ENCODE assay signal across 30 mouse cellular contexts in the genomic region with DNA sequence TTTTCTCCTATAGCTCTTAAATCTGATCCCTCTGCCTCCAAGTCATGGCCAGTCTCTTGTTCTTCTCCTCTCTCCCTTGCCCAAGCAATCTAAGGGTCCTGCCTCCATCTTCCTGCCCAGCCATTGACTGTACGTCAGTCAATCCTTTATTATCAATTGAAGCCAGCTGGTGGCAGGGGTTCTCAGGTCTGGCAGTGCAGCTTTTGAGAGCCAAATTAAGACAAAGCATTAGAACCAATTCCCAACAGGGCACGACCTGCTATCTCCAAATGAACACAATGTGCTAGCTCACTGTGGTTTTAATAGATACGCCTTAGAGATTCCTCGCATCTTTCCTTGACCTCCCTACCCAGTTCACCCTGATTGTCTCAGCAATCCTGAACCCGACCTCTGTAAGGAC.
A peak's percentile ranks its signal among the peaks of the same experiment; 100 is the strongest.
DNase-seq lines count a peak whose midpoint lies in the region; ATAC-seq and TF ChIP-seq lines count a peak whose summit lies in the region.
"Had no signal": no experiment of that assay in that cellular context is flagged by ENCODE, and none has a peak within 500 bp of the region (broad histone marks: within the 10 kb centered on the region; RNA-seq: fewer than 3 reads in every experiment).

No protein-coding gene starts in this region.

- intact Hi-C loops in gastrocnemius, adult 2 months (cut with DNase I) = no loop called here

- 0 out of 2 replicates have a peak overlapping the region, but pooled peaks have one; percentile 8 for H3K27ac ChIP-seq in gastrocnemius, adult 2 months
- peak overlapping the region; percentile 57; the same call in 1 of the 2 replicates for H3K27ac ChIP-seq in liver, postnatal 0 days (ENCODE audit: low read depth)
- peak overlapping the region; percentile 62 for H3K27ac ChIP-seq in brown adipose tissue, adult 24 weeks (replicated peaks; ENCODE audit: low read depth, low read length)
- peak overlapping the region; percentile 3; the same call in 1 of the 2 replicates for H3K27ac ChIP-seq in small intestine, adult 2 months (ENCODE audit: insufficient read depth, low read depth, low read length)
- H3K27ac ChIP-seq: hindbrain, embryonic 12.5 days; left cerebral cortex, adult 2 months; limb, embryonic 12.5 days; liver, embryonic 15.5 days; lung, embryonic 15.5 days; midbrain, embryonic 13.5 days; neural tube, embryonic 13.5 days; stomach, embryonic 15.5 days had no signal

- no peak overlapping the region for H3K9ac ChIP-seq in liver, postnatal 0 days (replicated peaks)
- H3K9ac ChIP-seq: hindbrain, embryonic 12.5 days; limb, embryonic 12.5 days; liver, embryonic 15.5 days; lung, embryonic 15.5 days; midbrain, embryonic 13.5 days; neural tube, embryonic 13.5 days; stomach, embryonic 15.5 days had no signal

- H3K9me3 ChIP-seq in liver, postnatal 0 days (ENCODE audit: low read length) = no peaks in the 10 kb centered on the region
- H3K9me3 ChIP-seq: hindbrain, embryonic 12.5 days; limb, embryonic 12.5 days; liver, embryonic 15.5 days; lung, embryonic 15.5 days; midbrain, embryonic 13.5 days; neural tube, embryonic 13.5 days; stomach, embryonic 15.5 days had no signal

- no peak for DNase-seq in gastrocnemius, adult 2 months
- DNase-seq in gastrocnemius, adult 8-10 months (ENCODE audit: low spot score in 2 of 2) = no peak
- DNase-seq in liver, postnatal 0 days = no peak
- no peak for DNase-seq in liver
- DNase-seq in thymus, postnatal 10 days (ENCODE audit: low spot score in 2 of 2) = no peak
- DNase-seq: adrenal gland, postnatal 25 days; cerebellum, adult 8-10 months; cerebellum, postnatal 25 days; gastrocnemius, postnatal 36 days; heart, postnatal 36 days; kidney, postnatal 4 days; right cerebral cortex, postnatal 4 days; thymus, adult 2 months; thymus, postnatal 4 days had no signal

- H3K4me2 ChIP-seq in liver, postnatal 0 days (ENCODE audit: low read depth, low read length) = no peak overlapping the region
- H3K4me2 ChIP-seq: heart, embryonic 11.5 days; hindbrain, embryonic 12.5 days; limb, embryonic 12.5 days; liver, embryonic 15.5 days; lung, embryonic 15.5 days; midbrain, embryonic 13.5 days; neural tube, embryonic 13.5 days; stomach, embryonic 15.5 days had no signal

- 39% methylated on average over 5 of the region's 5 CpGs for WGBS in liver, postnatal 0 days (ENCODE audit: insufficient replicate concordance)
- WGBS in small intestine, adult 2 months = 81% methylated on average over 5 of the region's 5 CpGs

- H3K36me3 ChIP-seq in liver, postnatal 0 days (replicated peaks; ENCODE audit: insufficient read depth, low read length) = no peaks in the 10 kb centered on the region
- no peaks in the 10 kb centered on the region for H3K36me3 ChIP-seq in small intestine, adult 2 months (ENCODE audit: control insufficient read depth, insufficient read depth, low read length)
- H3K36me3 ChIP-seq: hindbrain, embryonic 12.5 days; limb, embryonic 12.5 days; liver, embryonic 15.5 days; lung, embryonic 15.5 days; midbrain, embryonic 13.5 days; neural tube, embryonic 13.5 days; stomach, embryonic 15.5 days had no signal

- peak; percentile 33; the same call in 1 of the 2 replicates for ATAC-seq in liver, postnatal 0 days
- ATAC-seq in activated CD4-positive, CD25-positive, alpha-beta regulatory T cell, adult 4 months = no peak
- ATAC-seq: forebrain, embryonic 14.5 days; intestine, postnatal 0 days; midbrain, embryonic 13.5 days; Patski had no signal

- no peak overlapping the region for H3K4me3 ChIP-seq in gastrocnemius, adult 2 months
- no peak overlapping the region for H3K4me3 ChIP-seq in liver, postnatal 0 days (ENCODE audit: low read depth, low read length)
- H3K4me3 ChIP-seq in brown adipose tissue, adult 24 weeks (ENCODE audit: insufficient read depth, low read depth, low read length) = no peak overlapping the region
- no peak overlapping the region for H3K4me3 ChIP-seq in small intestine, adult 2 months (ENCODE audit: low read depth, low read length)
- H3K4me3 ChIP-seq: hindbrain, embryonic 12.5 days; left cerebral cortex, adult 2 months; limb, embryonic 12.5 days; liver, embryonic 15.5 days; lung, embryonic 15.5 days; megakaryocyte, embryonic 14.5 days; midbrain, embryonic 13.5 days; neural tube, embryonic 13.5 days; stomach, embryonic 15.5 days had no signal

- peaks cover 5% of the 10 kb centered on the region; the same call in 1 of the 2 replicates for H3K4me1 ChIP-seq in liver, postnatal 0 days (ENCODE audit: insufficient read depth)
- H3K4me1 ChIP-seq in brown adipose tissue, adult 24 weeks (ENCODE audit: control insufficient read depth, insufficient read depth, insufficient read length, low read length) = no peaks in the 10 kb centered on the region
- peaks cover 10% of the 10 kb centered on the region for H3K4me1 ChIP-seq in small intestine, adult 2 months (ENCODE audit: control insufficient read depth, insufficient read depth, insufficient read length, low read length)
- H3K4me1 ChIP-seq: hindbrain, embryonic 12.5 days; lung, embryonic 15.5 days; midbrain, embryonic 13.5 days; neural tube, embryonic 13.5 days; stomach, embryonic 15.5 days had no signal

- no peak for TF ChIP-seq EP300 in liver, postnatal 0 days (IDR thresholded peaks at IDR 0.05; ENCODE audit: low read depth)

- no peak for TF ChIP-seq CTCF in gastrocnemius, adult 2 months (IDR thresholded peaks at IDR 0.05)
- no peak for TF ChIP-seq CTCF in liver, postnatal 0 days (IDR thresholded peaks at IDR 0.05; ENCODE audit: low read depth)
- no peak for TF ChIP-seq CTCF in small intestine, adult 2 months (IDR thresholded peaks at IDR 0.05; ENCODE audit: extremely low read depth, insufficient read length, insufficient replicate concordance, low read depth, low read length)

- H3K27me3 ChIP-seq in liver, postnatal 0 days (ENCODE audit: insufficient read depth, low read length) = no peaks in the 10 kb centered on the region
- no peaks in the 10 kb centered on the region for H3K27me3 ChIP-seq in small intestine, adult 2 months (ENCODE audit: control insufficient read depth, insufficient read depth, low read length)
- H3K27me3 ChIP-seq: hindbrain, embryonic 12.5 days; limb, embryonic 12.5 days; liver, embryonic 15.5 days; lung, embryonic 15.5 days; megakaryocyte, embryonic 14.5 days; midbrain, embryonic 13.5 days; neural tube, embryonic 13.5 days; Patski; stomach, embryonic 15.5 days had no signal

- no peak for TF ChIP-seq POLR2A in small intestine, adult 2 months (IDR thresholded peaks at IDR 0.05; ENCODE audit: low read depth, low read length)

Comparison
In these comparisons a context has a peak if more than half of its experiments do, and no peak if none do; other contexts are left out.
1. H3K27ac ChIP-seq: peak in every context shown above with its lines; median percentile 62 in brown adipose tissue, adult 24 weeks; 57 in liver, postnatal 0 days; 8 in gastrocnemius, adult 2 months; 3 in small intestine, adult 2 months.